Mouse (Mus musculus) retina, adult 2 months (tissue): ENCODE data around the gene Mb.

Experiments used
- DNase-seq: peaks from one replicate; pipeline ENCODE4 v3.0.0-alpha.2; 2012; ENCODE audit warnings: low read depth, low spot score

The Mb gene

DNA sequence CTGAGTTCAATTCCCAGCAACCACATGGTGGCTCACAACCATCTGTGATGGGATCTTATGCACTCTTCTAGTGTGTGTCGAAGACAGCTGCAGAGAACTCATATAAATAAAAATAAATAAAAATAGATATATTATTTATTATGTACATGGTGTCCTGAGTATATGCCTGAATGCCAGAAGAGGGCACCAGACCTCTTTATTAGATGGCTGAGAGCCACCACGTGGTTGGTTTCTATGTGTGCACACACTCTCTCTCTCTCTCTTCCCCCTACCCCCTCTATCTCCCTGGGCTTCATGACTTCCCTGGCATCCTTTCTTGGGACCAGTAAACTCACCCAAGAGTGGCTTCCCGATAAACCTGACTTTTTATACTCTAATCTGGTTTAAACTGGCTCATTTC is 67.7 kb downstream of the Mb start:
- DNase-seq, result no peak

DNA sequence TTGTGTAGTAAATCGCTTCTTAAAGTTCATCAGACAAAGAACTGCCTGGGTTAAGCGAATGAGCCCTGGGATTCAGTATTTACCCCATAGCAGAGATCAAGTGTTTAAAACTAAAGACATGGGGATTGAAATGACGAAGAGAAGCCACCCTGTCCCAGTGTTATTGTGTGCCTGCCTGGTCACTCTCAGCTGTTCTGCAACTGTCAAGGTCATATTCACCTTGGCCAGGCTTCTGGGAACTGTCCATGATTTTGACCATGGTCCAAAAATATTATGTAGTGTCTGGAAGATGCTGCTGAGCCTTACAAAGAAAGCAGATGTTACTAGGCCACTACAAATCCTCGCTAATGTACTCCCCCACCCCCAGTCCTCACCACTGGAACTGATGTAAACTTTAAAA is 70.7 kb downstream of the Mb start:
- no peak for DNase-seq

DNA sequence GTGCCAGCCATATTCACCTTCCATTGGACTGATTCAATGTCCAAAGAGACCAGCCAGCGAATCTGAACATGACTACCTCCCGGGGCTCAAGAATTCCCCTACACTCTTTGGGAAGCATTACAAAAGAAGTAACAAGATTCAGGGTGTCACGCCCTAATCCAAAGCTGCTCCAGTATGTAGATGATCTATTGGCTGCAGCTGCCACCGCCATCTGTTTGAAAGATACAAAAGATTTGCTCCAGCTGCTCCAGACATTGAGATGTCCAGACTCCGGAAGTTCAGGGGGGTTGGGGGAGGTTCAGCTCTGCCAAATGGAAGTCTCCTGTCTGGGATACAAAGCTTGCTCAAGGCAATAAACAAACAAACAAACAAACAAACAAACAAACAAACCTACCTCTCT is 73.9 kb downstream of the Mb start:
- DNase-seq, result no peak

DNA sequence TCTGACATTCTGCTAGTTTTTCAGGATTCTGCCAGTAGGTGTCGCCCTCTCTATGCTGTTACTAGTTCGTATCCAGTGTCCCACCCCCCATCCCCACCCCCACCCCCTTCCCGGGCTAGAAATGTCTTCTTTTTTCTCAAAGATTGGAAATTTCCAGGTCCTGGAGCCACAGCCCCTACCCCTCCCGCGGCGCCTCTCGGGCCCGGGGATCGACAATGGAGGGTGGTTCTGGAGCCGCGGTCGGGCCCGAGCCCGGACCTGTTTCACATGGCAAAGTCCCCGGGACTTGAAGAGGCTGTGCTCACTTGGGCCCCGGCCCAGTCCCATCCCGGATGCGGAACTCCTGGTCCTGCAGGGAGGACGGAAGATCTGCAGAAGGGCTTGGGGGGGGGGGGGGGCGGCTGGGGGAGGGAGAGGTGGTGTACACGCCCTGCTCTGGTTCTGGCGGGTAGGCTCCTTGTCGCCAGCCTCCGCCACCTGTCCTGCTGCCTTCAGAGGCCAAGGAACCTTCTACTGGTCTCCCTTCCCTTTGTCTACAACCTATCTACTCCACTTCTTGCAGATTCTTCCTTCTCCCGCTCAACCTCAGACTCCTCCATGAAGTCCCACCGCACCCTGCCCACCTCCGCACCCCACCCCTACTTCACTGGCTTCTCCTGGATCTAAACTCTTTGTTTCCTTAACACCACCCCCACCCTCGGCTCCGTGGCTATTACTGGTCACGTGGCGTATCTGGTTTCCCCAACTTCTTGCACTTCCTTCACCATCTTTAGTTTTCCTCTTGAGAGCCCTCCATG is 76.4 kb downstream of the Mb start:
- DNase-seq, result no peak

DNA sequence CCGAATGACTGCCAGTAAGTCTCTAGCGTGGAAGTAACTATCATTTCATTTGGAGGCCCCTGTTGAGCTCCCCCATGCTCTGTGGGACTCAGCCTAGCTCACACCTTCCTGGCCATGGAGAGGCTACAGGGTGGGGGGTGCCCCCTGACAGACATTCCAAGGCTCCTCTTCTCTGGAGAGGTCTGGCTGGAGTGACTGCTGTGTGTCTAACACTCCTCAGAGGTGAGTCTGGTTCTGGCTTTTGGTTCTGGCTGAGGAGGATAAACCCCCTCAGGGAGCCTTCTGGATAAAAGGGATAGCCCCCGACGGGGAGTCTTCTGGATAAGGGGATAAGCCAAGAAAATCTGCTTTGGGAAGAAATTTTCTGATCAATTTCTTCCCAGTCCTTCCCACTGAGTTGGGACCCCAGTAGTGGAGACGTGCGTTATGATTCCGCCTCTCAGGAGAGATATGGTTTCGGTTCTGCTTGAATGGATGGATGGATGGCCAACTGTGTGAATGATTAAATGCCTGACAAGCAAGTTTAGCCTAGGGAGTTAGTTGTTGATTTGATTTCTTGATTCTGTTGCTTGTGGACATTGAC is 77.1 kb downstream of the Mb start:
- DNase-seq, result no peak

DNA sequence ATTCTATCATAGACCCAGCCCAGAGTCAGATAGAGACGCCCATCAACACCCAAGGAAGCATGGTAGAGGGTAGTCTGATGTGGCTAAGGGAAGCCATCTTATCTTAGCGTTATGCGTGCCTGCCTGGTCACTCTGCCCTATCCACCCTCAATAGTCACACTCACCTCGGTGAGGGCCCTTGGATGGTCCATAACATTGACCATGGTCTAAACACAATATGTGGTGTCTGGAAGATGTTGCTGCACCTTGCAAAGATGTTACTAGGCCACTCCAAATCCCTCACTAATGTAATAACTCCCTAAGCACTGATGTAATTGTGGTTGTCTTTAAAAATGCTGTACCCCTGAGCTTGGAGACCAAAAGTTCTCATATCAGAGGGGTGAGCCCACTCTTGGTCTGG is 77.8 kb downstream of the Mb start:
- DNase-seq, result no peak
